Mouse (Mus musculus) forebrain, embryonic 11.5 days (tissue): Measurements from ENCODE around the gene Mogs. TPM values are rescaled to one million over a fixed set of nuclear protein-coding genes. Genes with fewer than 3 reads are reported as not detected.

Source experiments
- ATAC-seq: fragments of 200-750 bp; cut with Nextera tagmentation; replicated peaks from 2 replicates; pipeline ENCODE4 v1.8.0; 2017; ENCODE audit warnings: moderate TSS enrichment; ENCODE audit not compliant: low FRiP score
- DNase-seq: peaks from one replicate; pipeline ENCODE4 v3.0.0-alpha.2; 2017; ENCODE audit warnings: low spot score
- H3K27ac ChIP-seq: fragments of 300-500 bp; sonication (generic); 2 replicates; pipeline ENCODE4 v1.5.1; 2014; ENCODE audit warnings: low read depth, low read length
- H3K27me3 ChIP-seq: fragments of 300-500 bp; sonication (generic); 2 replicates; pipeline ENCODE4 v1.6.1; 2014; ENCODE audit warnings: mild to moderate bottlenecking, low read length, mixed read lengths; ENCODE audit not compliant: control insufficient read depth, insufficient read depth
- H3K36me3 ChIP-seq: fragments of 300-500 bp; sonication (generic); 2 replicates; pipeline ENCODE4 v1.6.1; 2014; ENCODE audit warnings: mild to moderate bottlenecking, low read length, moderate library complexity, mixed read lengths; ENCODE audit not compliant: control insufficient read depth, insufficient read depth
- H3K4me1 ChIP-seq: fragments of 300-500 bp; sonication (generic); replicated peaks from 2 replicates; pipeline ENCODE4 v1.6.1; 2014; ENCODE audit warnings: low read length, mixed read lengths; ENCODE audit not compliant: control insufficient read depth, insufficient read depth
- H3K4me2 ChIP-seq: fragments of 300-500 bp; sonication (generic); 2 replicates; pipeline ENCODE4 v1.6.1; 2014; ENCODE audit warnings: low read depth, mild to moderate bottlenecking, low read length, moderate library complexity, mixed read lengths; ENCODE audit not compliant: severe bottlenecking
- H3K4me3 ChIP-seq: fragments of 300-500 bp; sonication (generic); 2 replicates; pipeline ENCODE4 v1.5.1; 2014; ENCODE audit warnings: low read depth, low read length
- H3K9ac ChIP-seq: fragments of 300-500 bp; sonication (generic); 2 replicates; pipeline ENCODE4 v1.6.1; 2014; ENCODE audit warnings: low read length
- H3K9me3 ChIP-seq: fragments of 300-500 bp; sonication (generic); 2 replicates; pipeline ENCODE4 v1.6.1; 2016; ENCODE audit warnings: low read length, mixed read lengths; ENCODE audit not compliant: control insufficient read depth
- WGBS: fragments of 180-500 bp; shearing (Covaris S2); extraction: QIAGEN DNeasy Blood & Tissue Kit; methylation state at CpG from one replicate; pipeline ENCODE4 v1.1.7; 2014; 5-methylcytosine and 5-hydroxymethylcytosine counted together
- polyA plus RNA-seq: library from polyadenylated mRNA; unstranded; fragments of >200 nt; fragmentation: Nextera tagmentation; extraction: Ambion mirVana; gene quantifications from 2 replicates; pipeline ENCODE4 v1.2.1, GENCODE M21; 2014

Mogs gene
- polyA plus RNA-seq, 1 experiment from 2014 or later, result 37.1 TPM

- no peak for ATAC-seq
- no peak for DNase-seq
- H3K36me3 ChIP-seq, result no peaks in the 10 kb centered on the region
- H3K4me3 ChIP-seq, result peak within 1 kb of the TSS; percentile 50
- 55% methylated on average over 7 of the region's 7 CpGs for WGBS
- peak within 1 kb of the TSS; percentile 81 for H3K4me2 ChIP-seq
- H3K27ac ChIP-seq, result no peak within 1 kb of the TSS
- peaks cover 30% of the 10 kb centered on the region; the same call in 1 of the 2 replicates for H3K4me1 ChIP-seq
- no peaks in the 10 kb centered on the region for H3K27me3 ChIP-seq
- no peaks in the 10 kb centered on the region for H3K9me3 ChIP-seq
- H3K9ac ChIP-seq, result peak within 1 kb of the TSS; percentile 93
Observed at GRCm38 (mm10) chr6:83134951-83135513, 19.7 kb downstream of the Mogs start, which contains the start of gene Rtkn. Gene Rtkn (plus strand): TSS chr6:83135463.

GRCm38 (mm10) chr6:83135571-83136161, 20.4 kb downstream of the Mogs start:
- no peak for DNase-seq
- H3K4me1 ChIP-seq, result peaks cover 30% of the 10 kb centered on the region; the same call in 1 of the 2 replicates

GRCm38 (mm10) chr6:83136291-83136880, 21.1 kb downstream of the Mogs start:
- H3K9ac ChIP-seq, result peak overlapping the region; percentile 93
- H3K27ac ChIP-seq, result peak overlapping the region; percentile 98
- DNase-seq (no peak), ATAC-seq (no peak)
- H3K4me1 ChIP-seq, result peaks cover 30% of the 10 kb centered on the region; the same call in 1 of the 2 replicates
- no peaks in the 10 kb centered on the region for H3K27me3 ChIP-seq
- H3K36me3 ChIP-seq, result no peaks in the 10 kb centered on the region
- H3K4me2 ChIP-seq, result peak overlapping the region; percentile 81
- H3K9me3 ChIP-seq, result no peaks in the 10 kb centered on the region
- peak overlapping the region; percentile 50 for H3K4me3 ChIP-seq
- 5% methylated on average over 5 of the region's 5 CpGs for WGBS

More at GRCm38 (mm10) chr6:83135571-83136161, 20.4 kb downstream of the Mogs start:
- 3% methylated on average over 37 of the region's 37 CpGs for WGBS
- Histone ChIP-seq H3K27me3 (no peaks in the 10 kb centered on the region), H3K4me3 (peak overlapping the region; percentile 50), H3K9ac (peak overlapping the region; percentile 93), H3K27ac (no peak overlapping the region), H3K9me3 (no peaks in the 10 kb centered on the region), H3K4me2 (peak overlapping the region; percentile 81), H3K36me3 (no peaks in the 10 kb centered on the region)
- ATAC-seq, result no peak

- Histone ChIP-seq H3K27ac (peak overlapping the region; percentile 98), H3K9me3 (no peaks in the 10 kb centered on the region), H3K27me3 (no peaks in the 10 kb centered on the region), H3K4me1 (peaks cover 32% of the 10 kb centered on the region), H3K9ac (peak overlapping the region; percentile 93), H3K4me2 (peak overlapping the region; percentile 81), H3K36me3 (no peaks in the 10 kb centered on the region), H3K4me3 (peak overlapping the region; percentile 50)
- DNase-seq (peak; percentile 89), ATAC-seq (peak; percentile 73)
- WGBS, result under 1% methylated on average over 23 of the region's 26 CpGs
Observed at GRCm38 (mm10) chr6:83136881-83137575, 21.7 kb downstream of the Mogs start.

- Histone ChIP-seq H3K9me3 (no peaks in the 10 kb centered on the region), H3K4me2 (peak overlapping the region; percentile 81), H3K27ac (peak overlapping the region; percentile 98), H3K36me3 (no peaks in the 10 kb centered on the region), H3K4me1 (peaks cover 38% of the 10 kb centered on the region), H3K27me3 (no peaks in the 10 kb centered on the region), H3K4me3 (peak overlapping the region; percentile 50), H3K9ac (peak overlapping the region; percentile 93)
- 0% methylated on average over 12 of the region's 12 CpGs for WGBS
- peak; percentile 93 for DNase-seq
- ATAC-seq, result peak; percentile 79
Observed at GRCm38 (mm10) chr6:83137576-83137950, 22.3 kb downstream of the Mogs start.

GRCm38 (mm10) chr6:83138056-83138455, 22.8 kb downstream of the Mogs start:
- peak overlapping the region; percentile 98 for H3K27ac ChIP-seq
- H3K27me3 ChIP-seq, result no peaks in the 10 kb centered on the region
- H3K4me3 ChIP-seq, result peak overlapping the region; percentile 50
- peak overlapping the region; percentile 93 for H3K9ac ChIP-seq
- WGBS, result 1% methylated on average over 11 of the region's 11 CpGs
- H3K9me3 ChIP-seq, result no peaks in the 10 kb centered on the region
- DNase-seq (peak; percentile 76), ATAC-seq (peak; percentile 56)
- peak overlapping the region; percentile 81 for H3K4me2 ChIP-seq
- H3K4me1 ChIP-seq, result peaks cover 38% of the 10 kb centered on the region
- H3K36me3 ChIP-seq, result no peaks in the 10 kb centered on the region

- no peak overlapping the region for H3K9ac ChIP-seq
- no peaks in the 10 kb centered on the region for H3K27me3 ChIP-seq
- H3K4me3 ChIP-seq, result no peak overlapping the region
- H3K9me3 ChIP-seq, result no peaks in the 10 kb centered on the region
- 95% methylated on average over 8 of the region's 8 CpGs for WGBS
- DNase-seq (no peak), ATAC-seq (no peak)
- H3K36me3 ChIP-seq, result no peaks in the 10 kb centered on the region
- peaks cover 38% of the 10 kb centered on the region for H3K4me1 ChIP-seq
- H3K4me2 ChIP-seq, result no peak overlapping the region
- H3K27ac ChIP-seq, result no peak overlapping the region
Observed at GRCm38 (mm10) chr6:83140044-83140443, 24.7 kb downstream of the Mogs start.

- H3K4me3 ChIP-seq, result 0 out of 2 replicates have a peak overlapping the region, but pooled peaks have one; percentile 20
- DNase-seq (no peak), ATAC-seq (no peak)
- peak overlapping the region; percentile 54 for H3K9ac ChIP-seq
- peak overlapping the region; percentile 61; the same call in 1 of the 2 replicates for H3K4me2 ChIP-seq
- H3K4me1 ChIP-seq, result peaks cover 27% of the 10 kb centered on the region
- 35% methylated on average over 4 of the region's 4 CpGs for WGBS
- no peak overlapping the region for H3K27ac ChIP-seq
- H3K36me3 ChIP-seq, result no peaks in the 10 kb centered on the region
- no peaks in the 10 kb centered on the region for H3K9me3 ChIP-seq
- no peaks in the 10 kb centered on the region for H3K27me3 ChIP-seq
Observed at GRCm38 (mm10) chr6:83141636-83142035, 26.3 kb downstream of the Mogs start.
